Comparison of ENCODE assay signal across 17 mouse cellular contexts in the genomic region with DNA sequence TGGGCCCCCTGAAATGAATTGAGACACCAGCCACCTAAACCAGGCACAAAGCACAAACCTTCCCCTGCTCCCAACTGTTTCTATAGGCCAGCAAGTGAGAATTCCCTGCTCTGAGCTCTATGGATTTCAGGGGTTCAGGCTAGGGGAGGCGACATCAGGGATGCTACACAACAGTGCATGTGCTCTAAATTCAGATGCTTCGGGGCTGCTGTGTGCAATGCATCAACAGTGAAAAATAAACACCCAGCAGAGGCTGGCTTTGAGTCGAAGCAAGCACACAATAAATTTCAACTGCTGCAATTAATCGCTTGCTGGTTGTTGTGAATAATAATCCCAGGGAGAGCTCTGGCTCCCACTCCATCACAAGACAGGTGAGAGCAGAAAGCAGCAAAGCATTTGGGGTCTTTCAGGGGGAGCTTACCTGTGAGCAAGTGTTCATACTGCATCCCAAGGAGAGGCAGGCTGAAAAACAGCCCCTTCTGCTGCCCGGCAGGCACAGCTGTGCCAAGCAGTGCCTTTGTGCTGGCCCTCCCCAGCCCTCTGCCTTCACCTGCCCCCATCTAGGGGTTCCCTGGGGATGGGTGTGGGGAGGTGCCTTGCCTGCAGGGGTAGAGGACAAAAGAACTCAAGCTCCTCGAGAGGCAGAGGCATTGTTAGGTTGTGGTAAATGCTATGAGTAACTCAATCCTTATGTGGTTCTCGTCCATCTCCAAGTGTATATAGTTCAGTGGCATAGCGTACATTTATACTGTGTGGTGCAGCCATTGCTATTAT. TPM values are rescaled to one million over a fixed set of nuclear protein-coding genes. Genes with fewer than 3 reads are reported as not detected.
DNase-seq lines count a peak whose midpoint lies in the region; ATAC-seq and TF ChIP-seq lines count a peak whose summit lies in the region.
"Had no signal": no experiment of that assay in that cellular context is flagged by ENCODE, and none has a peak within 500 bp of the region (broad histone marks: within the 10 kb centered on the region; RNA-seq: fewer than 3 reads in every experiment).

No protein-coding gene starts in this region.

- no peaks in the 10 kb centered on the region for H3K27me3 ChIP-seq in heart, embryonic 16.5 days (ENCODE audit: control insufficient read depth, insufficient read depth, low read length)
- no peaks in the 10 kb centered on the region for H3K27me3 ChIP-seq in forebrain, postnatal 0 days (ENCODE audit: insufficient read depth, low read length)
- no peaks in the 10 kb centered on the region for H3K27me3 ChIP-seq in limb, embryonic 12.5 days
- no peaks in the 10 kb centered on the region for H3K27me3 ChIP-seq in neural tube, embryonic 13.5 days
- no peaks in the 10 kb centered on the region for H3K27me3 ChIP-seq in lung, postnatal 0 days (replicated peaks; ENCODE audit: insufficient read depth, low read length)
- H3K27me3 ChIP-seq: liver, embryonic 15.5 days had no signal

- no peak for DNase-seq in heart, adult 18-20 months
- peak; percentile 28 for DNase-seq in forebrain, postnatal 0 days
- no peak for DNase-seq in embryo, embryonic 10.5 days (ENCODE audit: low spot score)
- no peak for DNase-seq in spleen, postnatal 36 days (ENCODE audit: low spot score in 2 of 2)
- no peak for DNase-seq in lung, postnatal 0 days (ENCODE audit: low spot score)
- DNase-seq: adrenal gland, postnatal 14 days; embryo, embryonic 11 days; heart, postnatal 14 days; kidney, adult 18-20 months; kidney, postnatal 36 days; right cerebral cortex, postnatal 14 days; thymus, postnatal 14 days had no signal

- H3K27ac ChIP-seq in heart, embryonic 16.5 days (ENCODE audit: low read length) = no peak overlapping the region
- peak overlapping the region; percentile 57 for H3K27ac ChIP-seq in forebrain, postnatal 0 days (ENCODE audit: low read depth, low read length)
- H3K27ac ChIP-seq in limb, embryonic 12.5 days = 0 out of 2 replicates have a peak overlapping the region, but pooled peaks have one; percentile 18
- peak overlapping the region; percentile 93 for H3K27ac ChIP-seq in neural tube, embryonic 13.5 days (replicated peaks)
- H3K27ac ChIP-seq in lung, postnatal 0 days (ENCODE audit: low read length) = no peak overlapping the region
- H3K27ac ChIP-seq: left cerebral cortex, adult 2 months; liver, embryonic 15.5 days had no signal

- H3K4me2 ChIP-seq in heart, embryonic 16.5 days (ENCODE audit: low read depth, low read length) = no peak overlapping the region
- H3K4me2 ChIP-seq in forebrain, postnatal 0 days (ENCODE audit: low read depth) = no peak overlapping the region
- no peak overlapping the region for H3K4me2 ChIP-seq in limb, embryonic 12.5 days
- H3K4me2 ChIP-seq in neural tube, embryonic 13.5 days = peak overlapping the region; percentile 16; the same call in 1 of the 2 replicates
- H3K4me2 ChIP-seq in lung, postnatal 0 days (replicated peaks; ENCODE audit: low read depth, low read length) = no peak overlapping the region
- H3K4me2 ChIP-seq: liver, embryonic 15.5 days had no signal

- no peaks in the 10 kb centered on the region for H3K36me3 ChIP-seq in heart, embryonic 16.5 days (ENCODE audit: control insufficient read depth, insufficient read depth)
- no peaks in the 10 kb centered on the region for H3K36me3 ChIP-seq in forebrain, postnatal 0 days (ENCODE audit: insufficient read depth)
- no peaks in the 10 kb centered on the region for H3K36me3 ChIP-seq in limb, embryonic 12.5 days
- H3K36me3 ChIP-seq in neural tube, embryonic 13.5 days = no peaks in the 10 kb centered on the region
- H3K36me3 ChIP-seq in lung, postnatal 0 days (ENCODE audit: insufficient read depth, low read length) = no peaks in the 10 kb centered on the region
- H3K36me3 ChIP-seq: liver, embryonic 15.5 days had no signal

- no peak for TF ChIP-seq CTCF in forebrain, postnatal 0 days (IDR thresholded peaks at IDR 0.05; ENCODE audit: low read depth)
- no peak for TF ChIP-seq CTCF in lung, postnatal 0 days (IDR thresholded peaks at IDR 0.05)

- no peak for ATAC-seq in heart, embryonic 16.5 days (replicated peaks; ENCODE audit: extremely low read depth, insufficient read depth, low FRiP score)
- peak; percentile 50 for ATAC-seq in forebrain, postnatal 0 days
- ATAC-seq in limb, embryonic 12.5 days (ENCODE audit: insufficient number of reproducible peaks, insufficient read depth, low FRiP score, low TSS enrichment, low read depth) = no peak
- peak; percentile 69 for ATAC-seq in neural tube, embryonic 13.5 days (ENCODE audit: low read depth)
- ATAC-seq in lung, postnatal 0 days = no peak

- H3K4me3 ChIP-seq in heart, embryonic 16.5 days (ENCODE audit: low read length) = no peak overlapping the region
- no peak overlapping the region for H3K4me3 ChIP-seq in forebrain, postnatal 0 days (ENCODE audit: low read depth, low read length)
- no peak overlapping the region for H3K4me3 ChIP-seq in limb, embryonic 12.5 days (replicated peaks)
- H3K4me3 ChIP-seq in neural tube, embryonic 13.5 days = no peak overlapping the region
- no peak overlapping the region for H3K4me3 ChIP-seq in lung, postnatal 0 days (ENCODE audit: low read depth, low read length)
- H3K4me3 ChIP-seq: left cerebral cortex, adult 2 months; liver, embryonic 15.5 days had no signal

- peak overlapping the region; percentile 41; the same call in 1 of the 2 replicates for H3K9ac ChIP-seq in heart, embryonic 16.5 days (ENCODE audit: low read length)
- no peak overlapping the region for H3K9ac ChIP-seq in forebrain, postnatal 0 days
- no peak overlapping the region for H3K9ac ChIP-seq in limb, embryonic 12.5 days (replicated peaks)
- H3K9ac ChIP-seq in neural tube, embryonic 13.5 days = peak overlapping the region; percentile 56
- no peak overlapping the region for H3K9ac ChIP-seq in lung, postnatal 0 days (replicated peaks; ENCODE audit: low read depth)
- H3K9ac ChIP-seq: liver, embryonic 15.5 days had no signal

- 79% methylated on average over 8 of the region's 8 CpGs for WGBS in heart, embryonic 16.5 days
- WGBS in forebrain, postnatal 0 days = 48% methylated on average over 8 of the region's 8 CpGs
- WGBS in limb, embryonic 12.5 days = 50% methylated on average over 8 of the region's 8 CpGs
- 27% methylated on average over 8 of the region's 8 CpGs for WGBS in neural tube, embryonic 13.5 days
- WGBS in lung, postnatal 0 days = 71% methylated on average over 8 of the region's 8 CpGs

- no peak for TF ChIP-seq EP300 in lung, postnatal 0 days (IDR thresholded peaks at IDR 0.05)

- H3K4me1 ChIP-seq in heart, embryonic 16.5 days (ENCODE audit: control insufficient read depth, insufficient read depth, low read length) = peaks cover 10% of the 10 kb centered on the region
- no peaks in the 10 kb centered on the region; the same call in none of the 2 replicates for H3K4me1 ChIP-seq in forebrain, postnatal 0 days (ENCODE audit: insufficient read depth)
- H3K4me1 ChIP-seq in limb, embryonic 12.5 days (replicated peaks) = peaks cover 18% of the 10 kb centered on the region
- peaks cover 50% of the 10 kb centered on the region for H3K4me1 ChIP-seq in neural tube, embryonic 13.5 days (replicated peaks)
- H3K4me1 ChIP-seq in lung, postnatal 0 days (ENCODE audit: insufficient read depth, low read depth, low read length) = no peaks in the 10 kb centered on the region
- H3K4me1 ChIP-seq: liver, embryonic 15.5 days had no signal

- H3K9me3 ChIP-seq in heart, embryonic 16.5 days (replicated peaks; ENCODE audit: control insufficient read depth, low read length) = peaks cover 3% of the 10 kb centered on the region; the same call in 1 of the 2 replicates
- no peaks in the 10 kb centered on the region for H3K9me3 ChIP-seq in forebrain, postnatal 0 days (ENCODE audit: low read length)
- peaks cover 3% of the 10 kb centered on the region; the same call in 1 of the 2 replicates for H3K9me3 ChIP-seq in limb, embryonic 12.5 days
- H3K9me3 ChIP-seq in neural tube, embryonic 13.5 days = peaks cover 2% of the 10 kb centered on the region; the same call in 1 of the 2 replicates
- peaks cover 5% of the 10 kb centered on the region; the same call in 1 of the 2 replicates for H3K9me3 ChIP-seq in lung, postnatal 0 days (ENCODE audit: low read length)
- H3K9me3 ChIP-seq: liver, embryonic 15.5 days had no signal

RNA-seq across cellular contexts. Expression of a gene that starts 24.6 kb away (rescaled TPM):
- 10.7 and 12.5 TPM in 2 replicates for polyA plus RNA-seq in heart, embryonic 16.5 days (2015; fragmentation: Nextera tagmentation; extraction: Ambion mirVana)
- 1 to 10 TPM; 4.7 to 5.4 TPM for total RNA-seq in heart, adult 18-20 months (2021)
- 0.24 and 0.77 TPM in 2 replicates for total RNA-seq in forebrain, postnatal 0 days (2014; rRNA removed)
- polyA plus RNA-seq in forebrain, postnatal 0 days (2015; fragmentation: Nextera tagmentation; extraction: Ambion mirVana) = 4.8 and 6.0 TPM in 2 replicates
- 4.9 and 6.1 TPM in 2 replicates for polyA plus RNA-seq in limb, embryonic 12.5 days (2016; fragmentation: Nextera tagmentation; extraction: Ambion mirVana)
- 4.8 and 5.0 TPM in 2 replicates for polyA plus RNA-seq in neural tube, embryonic 13.5 days (2015; fragmentation: Nextera tagmentation; extraction: Ambion mirVana)
- polyA plus RNA-seq in lung, postnatal 0 days (2015; fragmentation: Nextera tagmentation; extraction: Ambion mirVana) = 30.6 and 31.7 TPM in 2 replicates

Comparison
In these comparisons a context has a peak if more than half of its experiments do, and no peak if none do; other contexts are left out.
1. ATAC-seq: peak in forebrain, postnatal 0 days (single experiment) and neural tube, embryonic 13.5 days (single experiment); none in heart, embryonic 16.5 days (single experiment), limb, embryonic 12.5 days (single experiment) and lung, postnatal 0 days (single experiment).
2. H3K27ac ChIP-seq: peak in forebrain, postnatal 0 days (single experiment), limb, embryonic 12.5 days (single experiment) and neural tube, embryonic 13.5 days (single experiment); none in heart, embryonic 16.5 days (single experiment) and lung, postnatal 0 days (single experiment).
3. H3K9ac ChIP-seq: peak in heart, embryonic 16.5 days (single experiment) and neural tube, embryonic 13.5 days (single experiment); none in forebrain, postnatal 0 days (single experiment), limb, embryonic 12.5 days (single experiment) and lung, postnatal 0 days (single experiment).